Comparison of ENCODE assay signal across 21 mouse cellular contexts in the genomic region with DNA sequence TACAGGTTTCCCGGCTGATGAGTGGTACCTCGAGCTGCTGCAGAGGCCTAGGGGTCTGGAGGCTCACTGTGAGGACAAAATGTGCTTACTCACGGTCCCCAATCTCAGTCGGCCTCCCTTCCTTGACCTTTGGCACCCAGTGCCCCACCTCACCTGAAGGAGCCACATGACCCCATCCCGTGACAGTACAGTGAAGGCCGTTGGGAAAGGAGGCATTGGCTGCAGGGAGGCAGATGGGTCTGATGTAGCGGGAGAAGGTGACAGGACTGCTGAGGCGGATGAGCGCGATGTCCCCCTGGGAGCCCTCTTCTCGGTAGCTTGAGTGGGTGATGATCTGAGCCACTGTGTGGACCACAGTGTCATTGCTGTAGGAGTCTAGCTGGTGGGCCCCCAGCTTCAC. TPM values are rescaled to one million over a fixed set of nuclear protein-coding genes. Genes with fewer than 3 reads are reported as not detected.
A peak's percentile ranks its signal among the peaks of the same experiment; 100 is the strongest.
DNase-seq lines count a peak whose midpoint lies in the region; ATAC-seq and TF ChIP-seq lines count a peak whose summit lies in the region.
"Had no signal": no experiment of that assay in that cellular context is flagged by ENCODE, and none has a peak within 500 bp of the region (broad histone marks: within the 10 kb centered on the region; RNA-seq: fewer than 3 reads in every experiment).

No protein-coding gene starts in this region.

- H3K4me3 ChIP-seq in forebrain, embryonic 11.5 days (ENCODE audit: low read depth, low read length), result no peak overlapping the region
- no peak overlapping the region for H3K4me3 ChIP-seq in forebrain, embryonic 16.5 days (replicated peaks; ENCODE audit: low read length)
- no peak overlapping the region; the same call in 1 of the 2 replicates for H3K4me3 ChIP-seq in ES-Bruce4 (ENCODE audit: low read depth, low read length)
- peak overlapping the region; percentile 12; the same call in 1 of the 2 replicates for H3K4me3 ChIP-seq in small intestine, adult 2 months (ENCODE audit: low read depth, low read length)
- H3K4me3 ChIP-seq in hindbrain, embryonic 14.5 days (replicated peaks; ENCODE audit: low read length), result no peak overlapping the region
- H3K4me3 ChIP-seq: forebrain, embryonic 13.5 days; heart, embryonic 15.5 days; hindbrain, embryonic 10.5 days; limb, embryonic 10.5 days; liver, embryonic 15.5 days; midbrain, embryonic 10.5 days; neural tube, embryonic 15.5 days had no signal

- peak; percentile 48 for DNase-seq in forebrain, embryonic 11.5 days (ENCODE audit: low spot score)
- peak; percentile 91 for DNase-seq in kidney, adult 9 months
- no peak for DNase-seq in thymus, postnatal 10 days (ENCODE audit: low spot score in 2 of 2)
- no peak for DNase-seq in hindbrain, embryonic 14.5 days (ENCODE audit: low spot score)
- DNase-seq: adrenal gland, postnatal 25 days; cerebellum, adult 9-11 months; heart, adult 11 months; layer of hippocampus, postnatal 36 days; right cerebral cortex, adult 18-20 months had no signal

- peaks cover 5% of the 10 kb centered on the region for H3K27me3 ChIP-seq in forebrain, embryonic 11.5 days (ENCODE audit: control insufficient read depth, insufficient read depth, low read length)
- H3K27me3 ChIP-seq in forebrain, embryonic 16.5 days (replicated peaks; ENCODE audit: control insufficient read depth, insufficient read depth, low read length), result peaks cover 23% of the 10 kb centered on the region
- no peaks in the 10 kb centered on the region for H3K27me3 ChIP-seq in ES-Bruce4 (ENCODE audit: control insufficient read depth, insufficient read depth, low read length, poor library complexity, severe bottlenecking)
- no peaks in the 10 kb centered on the region for H3K27me3 ChIP-seq in small intestine, adult 2 months (ENCODE audit: control insufficient read depth, insufficient read depth, low read length)
- peaks cover 25% of the 10 kb centered on the region for H3K27me3 ChIP-seq in hindbrain, embryonic 14.5 days (ENCODE audit: control insufficient read depth, insufficient read depth, low read length)

- H3K27ac ChIP-seq in forebrain, embryonic 11.5 days (ENCODE audit: low read depth, low read length), result no peak overlapping the region
- H3K27ac ChIP-seq in forebrain, embryonic 16.5 days (ENCODE audit: low read length), result no peak overlapping the region
- no peak overlapping the region for H3K27ac ChIP-seq in ES-Bruce4 (ENCODE audit: insufficient read depth, low read length)
- H3K27ac ChIP-seq in small intestine, adult 2 months (ENCODE audit: insufficient read depth, low read depth, low read length), result peak overlapping the region; percentile 48
- no peak overlapping the region for H3K27ac ChIP-seq in hindbrain, embryonic 14.5 days
- H3K27ac ChIP-seq: forebrain, embryonic 13.5 days; heart, embryonic 15.5 days; hindbrain, embryonic 10.5 days; limb, embryonic 10.5 days; liver, embryonic 15.5 days; midbrain, embryonic 10.5 days; neural tube, embryonic 15.5 days had no signal

- TF ChIP-seq CTCF in ES-Bruce4 (IDR thresholded peaks at IDR 0.05; ENCODE audit: low read depth, low read length), result no peak
- TF ChIP-seq CTCF in small intestine, adult 2 months (IDR thresholded peaks at IDR 0.05; ENCODE audit: extremely low read depth, insufficient read length, insufficient replicate concordance, low read depth, low read length), result no peak

- WGBS in forebrain, embryonic 11.5 days, result 90% methylated on average over 11 of the region's 11 CpGs
- 88% methylated on average over 11 of the region's 11 CpGs for WGBS in forebrain, embryonic 16.5 days
- 53% methylated on average over 11 of the region's 11 CpGs for WGBS in small intestine, adult 2 months
- 91% methylated on average over 11 of the region's 11 CpGs for WGBS in hindbrain, embryonic 14.5 days

- H3K9me3 ChIP-seq in forebrain, embryonic 11.5 days (ENCODE audit: control insufficient read depth, low read length), result no peaks in the 10 kb centered on the region
- no peaks in the 10 kb centered on the region for H3K9me3 ChIP-seq in forebrain, embryonic 16.5 days (ENCODE audit: control insufficient read depth, low read length)
- no peaks in the 10 kb centered on the region for H3K9me3 ChIP-seq in ES-Bruce4 (replicated peaks; ENCODE audit: control insufficient read depth, insufficient read depth, low read length, poor library complexity, severe bottlenecking)
- no peaks in the 10 kb centered on the region for H3K9me3 ChIP-seq in hindbrain, embryonic 14.5 days (ENCODE audit: control insufficient read depth, low read length)
- H3K9me3 ChIP-seq: forebrain, embryonic 13.5 days; heart, embryonic 15.5 days; hindbrain, embryonic 10.5 days; limb, embryonic 10.5 days; liver, embryonic 15.5 days; midbrain, embryonic 10.5 days; neural tube, embryonic 15.5 days had no signal

- no peak overlapping the region for H3K4me2 ChIP-seq in forebrain, embryonic 11.5 days (ENCODE audit: low read depth, low read length, severe bottlenecking)
- no peak overlapping the region for H3K4me2 ChIP-seq in forebrain, embryonic 16.5 days (ENCODE audit: low read length)
- H3K4me2 ChIP-seq in hindbrain, embryonic 14.5 days (replicated peaks), result no peak overlapping the region
- H3K4me2 ChIP-seq: forebrain, embryonic 13.5 days; heart, embryonic 15.5 days; liver, embryonic 15.5 days; neural tube, embryonic 15.5 days had no signal

- H3K9ac ChIP-seq in forebrain, embryonic 11.5 days (ENCODE audit: low read length), result no peak overlapping the region
- no peak overlapping the region for H3K9ac ChIP-seq in forebrain, embryonic 16.5 days (replicated peaks; ENCODE audit: low read depth, low read length)
- H3K9ac ChIP-seq in ES-Bruce4 (ENCODE audit: low read depth, poor library complexity, severe bottlenecking), result no peak overlapping the region
- H3K9ac ChIP-seq in hindbrain, embryonic 14.5 days, result no peak overlapping the region
- H3K9ac ChIP-seq: forebrain, embryonic 13.5 days; heart, embryonic 15.5 days; liver, embryonic 15.5 days; neural tube, embryonic 15.5 days had no signal

- peak; percentile 65; the same call in 1 of the 2 replicates for TF ChIP-seq EP300 in ES-Bruce4 (IDR thresholded peaks at IDR 0.05; ENCODE audit: insufficient read depth, low read depth, low read length)

- peaks cover 3% of the 10 kb centered on the region; the same call in 1 of the 2 replicates for H3K36me3 ChIP-seq in forebrain, embryonic 11.5 days (ENCODE audit: control insufficient read depth, insufficient read depth, low read length)
- peaks cover 4% of the 10 kb centered on the region; the same call in 1 of the 2 replicates for H3K36me3 ChIP-seq in forebrain, embryonic 16.5 days (ENCODE audit: control insufficient read depth, insufficient read depth)
- H3K36me3 ChIP-seq in ES-Bruce4 (ENCODE audit: control insufficient read depth, insufficient read depth, low read length, poor library complexity, severe bottlenecking), result peaks cover 13% of the 10 kb centered on the region
- H3K36me3 ChIP-seq in small intestine, adult 2 months (ENCODE audit: control insufficient read depth, insufficient read depth, low read length), result peaks cover 15% of the 10 kb centered on the region
- peaks cover 43% of the 10 kb centered on the region for H3K36me3 ChIP-seq in hindbrain, embryonic 14.5 days (replicated peaks; ENCODE audit: control insufficient read depth, insufficient read depth)

- no peak for ATAC-seq in forebrain, embryonic 11.5 days (replicated peaks; ENCODE audit: low FRiP score)
- no peak for ATAC-seq in forebrain, embryonic 16.5 days
- no peak for ATAC-seq in megakaryocyte-erythroid progenitor cell, adult 5-6 weeks (replicated peaks; ENCODE audit: low FRiP score, low TSS enrichment, poor library complexity, severe bottlenecking)
- no peak for ATAC-seq in hindbrain, embryonic 14.5 days (ENCODE audit: low FRiP score)
- ATAC-seq: forebrain, embryonic 13.5 days; inflammation-experienced regulatory T-cells, adult 6 months had no signal

- peaks cover 7% of the 10 kb centered on the region; the same call in 1 of the 2 replicates for H3K4me1 ChIP-seq in forebrain, embryonic 11.5 days (replicated peaks; ENCODE audit: control insufficient read depth, insufficient read depth, low read length)
- peaks cover 4% of the 10 kb centered on the region for H3K4me1 ChIP-seq in forebrain, embryonic 16.5 days (replicated peaks; ENCODE audit: control insufficient read depth, insufficient read depth, low read length)
- H3K4me1 ChIP-seq in ES-Bruce4 (ENCODE audit: control insufficient read depth, insufficient read depth, low read length), result peaks cover 8% of the 10 kb centered on the region
- H3K4me1 ChIP-seq in small intestine, adult 2 months (ENCODE audit: control insufficient read depth, insufficient read depth, insufficient read length, low read length), result peaks cover 51% of the 10 kb centered on the region
- H3K4me1 ChIP-seq in hindbrain, embryonic 14.5 days (replicated peaks; ENCODE audit: control insufficient read depth, insufficient read depth, low read length), result no peaks in the 10 kb centered on the region
- H3K4me1 ChIP-seq: forebrain, embryonic 13.5 days had no signal

- TF ChIP-seq POLR2A in ES-Bruce4 (IDR thresholded peaks at IDR 0.05; ENCODE audit: insufficient read depth, low read length), result no peak
- TF ChIP-seq POLR2A in small intestine, adult 2 months (IDR thresholded peaks at IDR 0.05; ENCODE audit: low read depth, low read length), result no peak

RNA-seq across cellular contexts. Expression of a gene that starts 3.1 kb away (rescaled TPM):
- polyA plus RNA-seq in forebrain, embryonic 11.5 days (2014; fragmentation: Nextera tagmentation; extraction: Ambion mirVana), result 1.8 and 3.1 TPM in 2 replicates
- 0.19 and 0.32 TPM in 2 replicates for polyA plus RNA-seq in forebrain, embryonic 16.5 days (2015; fragmentation: Nextera tagmentation; extraction: Ambion mirVana)
- 73.0 and 74.5 TPM in 2 replicates for polyA plus RNA-seq in ES-Bruce4 (2011; ENCODE audit: insufficient read depth, insufficient read length, low read depth, missing spikeins)
- polyA plus RNA-seq in small intestine, adult 2 months (2012; rRNA removed), result 30.0 and 41.3 TPM in 2 replicates
- total RNA-seq in megakaryocyte-erythroid progenitor cell, adult 5-6 weeks (2014; fragmentation: Nextera tagmentation), result not detected in 2 replicates
- not detected in 2 replicates for total RNA-seq in megakaryocyte-erythroid progenitor cell, adult 5-6 weeks (2017)
- 0.25 TPM in 2 replicates for polyA plus RNA-seq in hindbrain, embryonic 14.5 days (2014; fragmentation: Nextera tagmentation; extraction: Ambion mirVana)
- polyA plus RNA-seq: inflammation-experienced regulatory T-cells, adult 6 months had no signal

RNA-seq across cellular contexts. Expression of a gene that starts 14.5 kb away (rescaled TPM):
- polyA plus RNA-seq in forebrain, embryonic 11.5 days (2014; fragmentation: Nextera tagmentation; extraction: Ambion mirVana), result 55.9 and 58.3 TPM in 2 replicates
- polyA plus RNA-seq in forebrain, embryonic 16.5 days (2015; fragmentation: Nextera tagmentation; extraction: Ambion mirVana), result 53.3 and 55.4 TPM in 2 replicates
- polyA plus RNA-seq in ES-Bruce4 (2011; ENCODE audit: insufficient read depth, insufficient read length, low read depth, missing spikeins), result 43.2 and 47.1 TPM in 2 replicates
- 5.2 and 8.3 TPM in 2 replicates for polyA plus RNA-seq in small intestine, adult 2 months (2012; rRNA removed)
- total RNA-seq in megakaryocyte-erythroid progenitor cell, adult 5-6 weeks (2014; fragmentation: Nextera tagmentation), result 32.7 and 37.9 TPM in 2 replicates
- 27.0 and 35.8 TPM in 2 replicates for total RNA-seq in megakaryocyte-erythroid progenitor cell, adult 5-6 weeks (2017)
- 42.1 and 46.0 TPM in 2 replicates for polyA plus RNA-seq in hindbrain, embryonic 14.5 days (2014; fragmentation: Nextera tagmentation; extraction: Ambion mirVana)

RNA-seq across cellular contexts. Expression of a gene that starts 19.7 kb away (rescaled TPM):
- polyA plus RNA-seq in forebrain, embryonic 11.5 days (2014; fragmentation: Nextera tagmentation; extraction: Ambion mirVana), result 10.4 and 10.7 TPM in 2 replicates
- polyA plus RNA-seq in forebrain, embryonic 16.5 days (2015; fragmentation: Nextera tagmentation; extraction: Ambion mirVana), result 13.2 TPM in 2 replicates
- 21.2 and 22.4 TPM in 2 replicates for polyA plus RNA-seq in ES-Bruce4 (2011; ENCODE audit: insufficient read depth, insufficient read length, low read depth, missing spikeins)
- 2.6 and 3.3 TPM in 2 replicates for polyA plus RNA-seq in small intestine, adult 2 months (2012; rRNA removed)
- 2.8 and 9.8 TPM in 2 replicates for total RNA-seq in megakaryocyte-erythroid progenitor cell, adult 5-6 weeks (2014; fragmentation: Nextera tagmentation)
- 2.5 and 3.4 TPM in 2 replicates for total RNA-seq in megakaryocyte-erythroid progenitor cell, adult 5-6 weeks (2017)
- 13.1 and 14.2 TPM in 2 replicates for polyA plus RNA-seq in hindbrain, embryonic 14.5 days (2014; fragmentation: Nextera tagmentation; extraction: Ambion mirVana)

RNA-seq across cellular contexts. Expression of a gene that starts 23.0 kb away (rescaled TPM):
- 102 and 139 TPM in 2 replicates for polyA plus RNA-seq in forebrain, embryonic 11.5 days (2014; fragmentation: Nextera tagmentation; extraction: Ambion mirVana)
- polyA plus RNA-seq in forebrain, embryonic 16.5 days (2015; fragmentation: Nextera tagmentation; extraction: Ambion mirVana), result 79.4 and 81.7 TPM in 2 replicates
- polyA plus RNA-seq in ES-Bruce4 (2011; ENCODE audit: insufficient read depth, insufficient read length, low read depth, missing spikeins), result 77.3 and 81.1 TPM in 2 replicates
- polyA plus RNA-seq in small intestine, adult 2 months (2012; rRNA removed), result 54.4 and 68.3 TPM in 2 replicates
- 76.8 and 85.0 TPM in 2 replicates for total RNA-seq in megakaryocyte-erythroid progenitor cell, adult 5-6 weeks (2014; fragmentation: Nextera tagmentation)
- 32.4 and 62.8 TPM in 2 replicates for total RNA-seq in megakaryocyte-erythroid progenitor cell, adult 5-6 weeks (2017)
- 65.5 and 69.2 TPM in 2 replicates for polyA plus RNA-seq in hindbrain, embryonic 14.5 days (2014; fragmentation: Nextera tagmentation; extraction: Ambion mirVana)

RNA-seq across cellular contexts. Expression of a gene that starts 31.4 kb away (rescaled TPM):
- polyA plus RNA-seq in forebrain, embryonic 11.5 days (2014; fragmentation: Nextera tagmentation; extraction: Ambion mirVana), result 47.8 and 48.9 TPM in 2 replicates
- 63.9 and 74.4 TPM in 2 replicates for polyA plus RNA-seq in forebrain, embryonic 16.5 days (2015; fragmentation: Nextera tagmentation; extraction: Ambion mirVana)
- polyA plus RNA-seq in ES-Bruce4 (2011; ENCODE audit: insufficient read depth, insufficient read length, low read depth, missing spikeins), result 31.8 and 35.1 TPM in 2 replicates
- 94.3 and 97.7 TPM in 2 replicates for polyA plus RNA-seq in small intestine, adult 2 months (2012; rRNA removed)
- 54.1 and 72.8 TPM in 2 replicates for total RNA-seq in megakaryocyte-erythroid progenitor cell, adult 5-6 weeks (2014; fragmentation: Nextera tagmentation)
- 25.4 and 37.0 TPM in 2 replicates for total RNA-seq in megakaryocyte-erythroid progenitor cell, adult 5-6 weeks (2017)
- 71.9 and 81.8 TPM in 2 replicates for polyA plus RNA-seq in hindbrain, embryonic 14.5 days (2014; fragmentation: Nextera tagmentation; extraction: Ambion mirVana)

Comparison
In these comparisons a context has a peak if more than half of its experiments do, and no peak if none do; other contexts are left out.
1. DNase-seq: peak in forebrain, embryonic 11.5 days (single experiment) and kidney, adult 9 months (single experiment); none in thymus, postnatal 10 days (0 of 2) and hindbrain, embryonic 14.5 days (single experiment).